Mouse (Mus musculus) A20 (cell line): Measurements from ENCODE around the gene Matn4.

Experiments used
- DNase-seq: peaks from one replicate; pipeline ENCODE4 v3.0.0-alpha.2; 2011; ENCODE audit warnings: low read depth, low spot score

The Matn4 gene

DNA sequence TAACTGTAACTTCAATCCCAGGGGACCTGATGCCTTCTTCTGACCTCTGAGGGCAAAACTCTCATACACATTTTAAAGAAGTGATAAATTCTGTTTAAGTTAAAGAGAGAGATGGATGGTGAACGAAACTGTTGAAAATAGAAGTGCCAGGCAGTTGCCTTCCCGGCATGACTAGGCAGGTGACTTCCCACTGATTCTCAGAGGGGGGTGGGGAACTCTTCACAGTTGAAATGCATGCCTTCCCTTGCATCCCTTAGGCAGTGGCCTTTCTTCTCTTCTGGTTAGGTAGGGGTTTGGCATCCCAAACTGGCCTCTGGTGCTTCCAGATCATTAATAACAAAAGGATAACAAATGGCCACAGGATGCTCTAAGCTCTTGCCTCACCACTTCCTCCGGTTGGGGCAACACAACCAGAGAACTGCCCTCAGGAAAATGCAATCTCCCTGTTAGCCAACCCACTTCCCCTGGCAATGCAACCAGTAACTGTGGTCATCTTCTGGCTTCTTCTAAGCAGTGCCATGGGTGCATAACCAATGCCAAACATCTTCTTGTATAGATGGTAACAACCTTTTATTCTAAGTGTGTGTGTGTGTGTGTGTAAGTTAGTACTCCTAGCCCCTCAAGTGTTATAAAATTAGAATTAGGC lies 32.4 kb downstream of the Matn4 start:
- no peak for DNase-seq

DNA sequence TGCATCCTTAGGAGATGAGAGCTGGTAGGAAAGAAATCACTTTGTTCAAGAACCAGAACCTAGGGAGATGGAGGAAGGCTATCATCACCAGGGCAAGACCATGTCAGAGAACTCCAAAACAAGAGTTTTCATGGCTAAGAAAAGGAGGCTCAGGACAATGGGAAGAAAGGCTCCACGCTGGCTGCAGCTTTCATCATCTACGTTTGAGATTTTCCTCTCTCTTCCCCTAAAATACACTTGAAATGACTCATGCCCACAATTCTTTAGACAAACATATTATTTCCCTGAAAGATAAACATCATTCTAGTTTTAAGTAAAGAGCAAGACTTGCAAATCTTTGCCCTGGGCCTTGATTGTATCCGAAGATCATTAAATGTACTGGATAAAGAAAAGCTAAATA lies 33.6 kb downstream of the Matn4 start:
- no peak for DNase-seq

DNA sequence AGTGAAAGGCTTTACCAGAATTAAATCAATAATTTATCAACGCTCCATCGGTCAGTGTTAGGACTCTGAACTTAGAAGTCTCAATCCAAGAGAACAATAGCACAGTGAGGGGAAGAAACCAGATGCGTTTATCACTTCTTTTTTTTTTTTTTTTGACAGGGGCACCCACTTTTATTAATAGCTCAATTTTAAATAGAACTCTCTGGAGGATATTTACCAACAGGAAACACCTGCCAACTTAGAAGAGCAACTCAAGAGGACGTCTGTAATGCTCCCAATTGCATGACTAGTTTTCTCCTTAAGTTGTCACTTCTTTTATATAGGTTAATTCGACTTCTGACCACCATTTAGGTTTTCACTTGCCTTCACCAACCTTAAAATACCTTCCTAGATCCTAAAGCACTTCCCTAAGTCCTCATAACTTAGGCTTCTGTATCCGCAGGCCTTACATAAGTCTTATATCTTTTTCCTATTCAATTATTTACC lies 36.3 kb downstream of the Matn4 start:
- DNase-seq = peak; percentile 76

DNA sequence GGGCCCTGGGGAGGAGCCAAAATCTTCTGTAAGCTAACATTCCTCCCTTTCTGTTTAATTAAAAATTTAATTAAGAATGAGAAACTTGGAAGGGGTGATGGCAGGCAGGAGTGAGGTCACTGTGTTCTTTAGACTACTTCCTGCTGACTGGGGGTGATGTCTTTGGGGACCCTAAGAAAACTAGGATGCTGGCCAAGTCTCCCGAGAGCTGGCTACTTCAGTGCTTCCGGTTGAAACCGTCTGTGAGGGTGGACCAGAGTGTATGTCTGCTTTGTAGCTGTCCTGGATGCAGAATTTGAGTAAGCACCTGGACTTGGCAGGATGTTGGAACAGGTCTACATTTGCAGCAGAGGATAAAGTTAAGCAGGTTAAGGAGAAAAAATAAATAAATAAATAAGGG lies 38.0 kb downstream of the Matn4 start:
- no peak for DNase-seq

DNA sequence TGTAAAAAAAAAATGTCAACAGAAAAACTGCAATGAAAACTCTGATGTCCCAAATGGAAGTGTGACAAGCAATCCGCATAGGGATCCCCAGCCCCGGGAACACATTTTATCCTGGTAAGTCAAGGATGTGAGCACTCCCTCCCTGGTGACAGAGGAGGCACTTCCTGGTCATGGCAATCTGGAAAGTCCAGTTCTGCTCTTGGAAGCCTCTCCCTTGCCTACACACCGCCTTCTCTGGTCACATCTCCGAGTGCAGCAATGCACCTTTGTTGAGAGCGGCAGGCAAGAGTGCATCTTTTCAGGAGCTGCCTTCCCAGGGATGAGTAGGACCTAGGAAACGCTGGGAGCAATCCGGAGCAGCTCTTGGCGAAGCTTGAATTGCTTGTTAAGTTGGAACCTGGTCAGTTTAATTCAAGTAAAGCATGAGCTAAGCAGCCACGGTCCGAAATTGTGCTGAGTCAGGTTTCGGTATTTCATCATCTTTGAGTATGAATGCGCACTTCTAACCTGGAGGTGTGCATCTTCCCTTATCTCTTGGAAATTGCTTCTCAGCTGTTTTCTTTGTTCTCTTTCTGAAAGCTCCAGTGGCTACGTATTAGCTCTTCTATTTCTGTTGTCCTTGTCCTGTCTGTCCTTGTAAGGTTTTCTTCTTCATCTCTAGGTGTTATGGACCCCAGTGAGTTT lies 43.8 kb downstream of the Matn4 start:
- DNase-seq = no peak

DNA sequence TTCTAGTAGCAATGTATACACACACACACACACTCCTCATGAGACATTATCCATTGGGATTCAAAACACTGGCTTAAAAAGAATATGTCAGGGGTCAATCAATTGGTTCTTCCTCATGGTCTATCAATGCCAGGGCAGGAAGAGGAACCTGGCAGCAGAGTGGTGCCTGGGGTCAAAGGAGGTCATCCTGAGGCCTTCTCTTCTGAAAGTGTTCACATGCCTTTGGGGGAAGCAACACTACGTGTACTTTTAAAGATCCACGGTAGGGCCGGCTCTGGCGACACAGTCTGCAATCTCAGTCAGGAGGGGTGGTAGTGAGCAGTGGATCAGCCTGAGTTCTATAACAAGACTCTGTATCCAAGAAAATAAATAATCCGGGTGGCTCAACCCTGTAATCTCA lies 45.3 kb downstream of the Matn4 start:
- no peak for DNase-seq

DNA sequence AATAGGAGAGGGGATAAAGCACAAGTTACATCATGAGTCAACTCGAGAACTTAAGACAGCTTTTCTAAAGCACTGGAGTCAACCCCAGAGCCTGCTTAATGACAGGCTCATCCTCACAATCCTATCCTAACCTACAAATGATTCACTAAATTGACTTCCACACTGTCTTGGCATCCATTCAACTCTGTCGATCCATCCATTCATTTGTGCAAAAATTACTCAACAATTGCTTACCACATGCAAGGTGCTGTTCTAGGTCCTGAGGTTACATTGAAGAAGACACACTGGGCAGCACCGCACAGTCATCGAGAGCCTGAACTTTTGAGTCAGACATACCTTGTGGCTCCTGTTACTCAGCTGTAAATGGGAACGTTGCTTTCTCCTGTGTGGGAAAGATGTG lies 45.9 kb downstream of the Matn4 start:
- no peak for DNase-seq

DNA sequence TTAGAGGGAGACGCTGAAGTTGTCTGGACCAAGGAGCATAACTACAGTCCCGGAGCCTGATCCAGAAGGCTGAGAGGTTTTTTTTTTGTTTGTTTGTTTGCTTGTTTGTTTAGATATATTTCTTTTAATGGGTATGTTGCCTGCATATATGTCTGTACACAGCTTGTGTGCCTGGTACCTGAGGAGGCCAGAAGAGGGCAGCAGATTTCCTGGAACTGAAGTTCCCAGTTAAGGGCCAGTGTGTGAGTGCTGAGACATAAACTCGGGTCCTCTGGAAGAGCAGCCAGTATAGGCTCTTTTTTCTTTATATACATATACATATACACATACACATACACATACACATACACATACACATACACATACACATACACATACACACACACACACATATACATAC lies 46.6 kb downstream of the Matn4 start:
- DNase-seq = peak; percentile 58

DNA sequence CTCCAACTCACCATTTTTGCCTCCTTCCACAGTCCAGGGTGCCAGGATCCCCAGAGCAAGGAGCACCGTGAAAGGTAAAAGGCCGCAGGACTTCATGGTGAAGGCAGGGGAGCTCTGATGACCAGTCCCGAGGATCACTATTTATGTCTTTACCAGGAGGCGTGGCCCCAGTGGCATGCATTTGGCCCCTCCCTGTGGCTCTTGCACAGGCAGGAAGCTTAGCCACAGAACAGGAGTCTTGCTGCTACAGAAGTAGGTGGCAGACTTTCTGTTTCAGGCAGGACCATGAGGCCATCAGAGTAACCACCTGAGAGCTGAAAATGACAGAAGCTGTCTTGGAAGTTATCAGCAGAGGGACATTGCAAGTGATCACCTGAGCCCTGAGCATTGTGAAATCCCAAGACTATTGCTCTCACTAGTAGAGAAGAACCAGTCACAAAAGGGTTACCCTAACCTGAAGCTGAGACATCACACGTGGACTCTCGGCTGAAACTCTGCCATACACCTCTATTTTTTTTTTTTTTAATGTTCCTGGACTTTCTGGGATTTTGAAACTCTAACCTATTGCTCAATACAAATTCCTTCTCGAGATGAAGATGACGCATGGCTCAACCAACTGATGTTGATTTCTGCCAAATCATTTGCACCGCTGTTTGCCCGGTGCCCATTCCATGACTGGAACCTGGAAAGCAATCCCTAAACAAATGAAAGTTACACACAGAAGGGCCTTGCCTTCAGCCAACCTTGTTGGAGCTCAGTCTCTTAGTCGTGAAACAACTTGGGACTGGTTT lies 48.6 kb downstream of the Matn4 start:
- peak; percentile 29 for DNase-seq

DNA sequence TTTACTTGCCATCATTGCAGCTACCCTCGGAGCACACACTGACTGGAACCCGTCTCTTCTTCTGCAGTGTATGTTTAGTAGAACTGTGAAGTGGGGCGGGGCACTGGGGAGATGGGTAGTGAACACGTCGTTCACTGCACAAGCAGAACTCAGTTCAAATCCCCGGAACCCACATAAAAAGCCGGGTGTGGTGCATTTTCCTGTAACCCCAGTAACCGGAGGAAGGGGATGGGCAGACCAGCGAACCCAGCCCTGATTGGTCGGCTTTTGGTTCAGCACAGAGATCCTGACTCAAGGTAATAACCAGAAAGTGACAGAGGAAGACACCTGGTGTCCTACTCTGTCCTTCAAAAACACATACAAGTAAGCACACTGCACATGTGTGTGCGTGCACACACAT lies 51.6 kb downstream of the Matn4 start:
- no peak for DNase-seq

DNA sequence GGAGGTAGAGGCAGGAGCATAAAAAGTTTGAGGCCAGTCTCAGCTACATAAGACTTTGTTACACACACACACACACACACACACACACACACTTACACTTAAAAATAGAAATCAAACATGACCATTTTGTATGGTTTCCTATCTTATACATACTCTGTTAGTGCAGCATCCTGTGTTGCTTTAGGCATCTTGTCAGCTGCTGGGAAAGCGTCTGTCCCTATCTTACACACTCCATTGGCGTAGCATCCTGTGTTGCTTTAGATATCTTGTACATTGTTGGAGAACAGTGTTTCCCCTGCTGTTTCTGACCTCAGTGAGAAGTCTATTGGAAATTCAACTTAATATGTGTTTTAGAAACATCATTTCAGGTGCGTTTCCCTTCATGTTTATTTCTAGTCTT lies 52.3 kb downstream of the Matn4 start:
- DNase-seq = no peak

DNA sequence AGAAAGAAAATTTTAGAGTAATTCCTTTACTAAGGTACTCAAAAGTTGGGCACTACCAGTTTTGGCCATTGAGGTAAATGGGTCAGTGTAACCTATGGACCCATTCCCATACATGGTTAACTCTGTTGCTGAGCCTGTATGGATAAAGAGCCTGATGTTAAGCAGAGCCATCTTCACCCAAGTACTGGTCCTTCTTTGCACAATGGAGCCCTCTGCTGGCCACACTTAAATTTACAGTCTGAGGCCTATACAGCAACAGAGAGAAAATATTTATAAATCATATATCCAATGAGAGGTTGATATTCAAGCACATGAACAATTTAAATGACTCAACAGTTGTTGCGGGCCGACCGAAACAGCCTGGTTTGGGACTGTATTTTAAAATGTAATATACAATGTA lies 56.0 kb downstream of the Matn4 start:
- DNase-seq = peak; percentile 68

DNA sequence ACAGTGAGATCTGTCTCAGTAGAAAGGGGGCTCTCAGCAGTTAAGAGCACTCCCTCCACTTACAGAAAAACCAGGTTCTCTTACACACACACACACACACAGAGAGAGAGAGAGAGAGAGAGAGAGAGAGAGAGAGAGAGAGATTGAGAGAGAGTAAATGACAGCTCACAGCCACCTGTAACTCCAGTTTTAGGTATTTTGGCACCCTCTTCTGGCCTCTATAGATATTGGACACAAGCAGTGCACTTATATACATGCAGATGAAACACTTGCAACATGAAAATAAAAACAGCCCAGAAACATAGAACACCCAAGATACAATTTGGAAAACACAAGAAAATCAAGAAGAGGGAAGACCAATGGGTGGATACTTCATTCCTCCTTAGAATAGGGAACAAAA lies 57.3 kb downstream of the Matn4 start:
- DNase-seq = peak; percentile 49

DNA sequence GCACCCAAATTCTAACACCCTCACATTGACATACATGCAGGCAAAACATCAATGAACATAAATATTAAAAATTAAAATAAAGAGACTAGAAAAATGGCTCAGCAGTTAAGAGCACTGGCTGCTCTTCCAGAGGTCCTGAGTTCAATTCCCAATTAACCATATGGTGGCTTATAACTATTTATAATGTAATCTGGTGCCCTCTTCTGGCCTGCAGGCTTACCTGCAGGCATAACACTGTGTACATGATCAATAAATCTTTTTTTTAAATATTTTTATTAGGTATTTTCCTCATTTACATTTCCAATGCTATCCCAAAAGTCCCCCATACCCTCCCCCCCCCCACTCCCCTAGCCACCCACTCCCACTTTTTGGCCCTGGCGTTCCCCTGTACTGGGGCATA lies 61.2 kb downstream of the Matn4 start:
- DNase-seq = peak; percentile 26
